Mouse (Mus musculus): ENCODE data around the gene Got1.

DNA sequence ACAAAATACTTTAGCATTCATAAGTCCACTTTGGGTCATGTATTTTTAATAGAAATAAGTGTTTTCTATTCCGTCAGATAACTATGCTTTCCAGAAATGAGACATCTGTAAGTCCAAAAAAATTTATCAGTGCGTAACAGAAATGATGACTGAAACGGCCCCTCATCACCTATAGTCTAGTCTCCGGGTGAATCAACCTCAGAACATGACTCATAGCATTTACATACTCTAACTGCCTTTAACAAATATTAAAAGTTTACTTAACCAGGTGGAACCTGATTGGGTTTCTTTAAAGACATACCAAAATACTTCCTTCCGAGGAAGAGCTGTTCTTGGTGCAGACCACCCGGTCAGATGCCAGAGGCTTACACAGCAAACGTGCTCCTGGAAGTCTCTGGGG lies 6.1 kb downstream of the Got1 start:
- TF ChIP-seq CTCF (IDR thresholded peaks at IDR 0.05; ENCODE audit: borderline replicate concordance, insufficient read depth, low read length) (no peak), POLR2A (IDR thresholded peaks at IDR 0.05; ENCODE audit: low read depth, low read length) (no peak)

Data from embryonic fibroblast, embryonic 13.5 days (primary cell).